Mouse (Mus musculus) ovary, postnatal 10 days (tissue): ENCODE results near the gene Cpa3.

ENCODE experiments used
- DNase-seq: peaks from one replicate; pipeline ENCODE4 v3.0.0; 2022; ENCODE audit warnings: low spot score

Gene Cpa3

GRCm38 (mm10) chr3:20242050-20242449, at the start of gene Cpa3:
Cpa3 (minus strand) TSS chr3:20242181.
- DNase-seq: no peak

- no peak for DNase-seq
These were observed 49.4 kb upstream of the Cpa3 start for GRCm38 (mm10) chr3:20291370-20291769.

GRCm38 (mm10) chr3:20288761-20289160, 46.8 kb upstream of the Cpa3 start:
- DNase-seq: no peak

- no peak for DNase-seq
These were observed 39.8 kb upstream of the Cpa3 start for GRCm38 (mm10) chr3:20281796-20282195.

GRCm38 (mm10) chr3:20275633-20276032, 33.7 kb upstream of the Cpa3 start, which contains the start of gene Cpb1:
Cpb1 (minus strand) TSS chr3:20275733.
- no peak for DNase-seq

DNA sequence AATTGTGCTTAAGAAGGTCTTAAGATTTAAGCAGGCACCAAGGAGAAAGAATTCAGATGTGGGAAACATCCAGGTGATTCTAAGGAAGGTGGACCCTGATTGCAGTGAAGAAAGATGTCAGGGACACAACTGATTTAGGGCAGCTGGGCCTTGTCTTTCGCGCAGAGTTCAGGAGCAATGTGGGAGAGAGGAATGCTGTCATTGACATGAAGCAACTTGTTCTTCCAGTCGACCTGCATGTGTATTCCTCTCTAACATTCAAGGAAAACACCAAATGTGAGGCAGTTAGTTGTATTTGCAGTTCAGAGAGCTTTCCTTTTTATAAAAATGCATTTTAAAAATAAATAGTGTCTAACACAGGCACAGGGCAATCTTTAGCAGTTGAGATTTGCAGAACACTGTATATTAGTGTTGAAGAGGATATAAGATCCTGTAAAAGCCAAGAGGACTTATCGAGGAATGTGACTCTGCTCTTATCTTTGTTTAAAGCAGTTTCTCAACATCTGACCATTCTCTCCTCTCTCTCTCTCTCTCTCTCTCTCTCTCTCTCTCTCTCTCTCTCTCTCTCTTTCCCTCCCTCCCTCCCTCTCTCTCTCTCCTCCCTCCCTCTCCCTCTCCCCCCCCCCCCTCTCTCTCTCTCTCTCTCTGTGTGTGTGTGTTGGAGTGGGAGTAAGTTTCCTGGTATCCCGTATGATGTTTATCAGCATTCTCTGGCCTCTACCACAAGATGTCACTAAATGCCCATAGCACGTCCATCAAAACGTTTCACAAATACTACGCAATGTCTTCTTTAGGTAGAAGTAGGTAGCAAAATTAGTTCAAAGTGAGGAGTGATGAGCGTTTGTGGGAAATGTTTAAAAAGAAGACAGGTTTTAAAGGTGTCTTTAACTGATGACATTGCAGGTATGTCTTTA, 12.8 kb upstream of the Cpa3 start:
- DNase-seq: no peak

- no peak for DNase-seq
These were observed 1.9 kb upstream of the Cpa3 start for GRCm38 (mm10) chr3:20243913-20244312.

- DNase-seq: no peak
These were observed 2.2 kb downstream of the Cpa3 start for GRCm38 (mm10) chr3:20239741-20240140.

DNA sequence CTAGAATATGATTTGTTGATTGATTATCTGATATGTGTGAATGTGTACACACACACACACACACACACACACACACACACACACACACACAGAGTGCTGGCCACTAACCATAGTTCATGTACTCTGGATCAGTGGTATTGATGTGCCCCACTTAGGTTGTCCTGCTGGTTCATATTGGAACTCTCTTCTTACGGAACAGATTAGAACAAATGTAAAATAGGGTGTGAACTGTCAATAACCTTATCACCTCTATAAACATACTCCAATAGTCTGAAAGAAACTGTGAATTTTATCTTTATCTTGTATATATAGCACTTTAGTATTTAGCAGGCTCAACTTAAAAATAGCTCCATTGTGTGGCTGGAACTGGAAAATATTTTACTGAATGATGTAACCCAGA, 5.0 kb downstream of the Cpa3 start:
- no peak for DNase-seq

- DNase-seq: no peak
These were observed 13.0 kb downstream of the Cpa3 start for GRCm38 (mm10) chr3:20229027-20229426.

GRCm38 (mm10) chr3:20225429-20225828, 16.6 kb downstream of the Cpa3 start:
- DNase-seq: no peak

- DNase-seq: no peak
These were observed 18.9 kb downstream of the Cpa3 start for GRCm38 (mm10) chr3:20222926-20223698.

DNA sequence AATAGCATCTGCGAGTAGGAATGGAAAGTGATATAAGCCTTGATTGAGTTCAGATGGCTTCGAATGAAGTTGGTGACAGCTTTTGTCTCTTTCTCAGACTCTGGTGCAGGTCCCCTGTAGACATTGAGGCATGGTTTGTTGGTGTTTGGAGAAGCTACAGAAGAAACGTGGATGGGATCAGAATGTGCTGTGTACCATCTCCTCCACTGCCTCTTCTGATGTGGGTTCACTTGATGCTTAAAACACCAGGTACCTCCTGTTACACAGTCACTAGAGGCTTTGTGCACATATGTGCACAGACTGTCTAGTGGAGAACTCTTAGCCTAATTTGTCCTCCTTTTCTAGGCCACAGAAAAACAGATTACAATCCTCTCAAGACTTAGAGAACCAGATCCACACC, 19.8 kb downstream of the Cpa3 start:
- no peak for DNase-seq

- peak; percentile 7 for DNase-seq
These were observed 43.1 kb downstream of the Cpa3 start for GRCm38 (mm10) chr3:20198869-20199268.

DNA sequence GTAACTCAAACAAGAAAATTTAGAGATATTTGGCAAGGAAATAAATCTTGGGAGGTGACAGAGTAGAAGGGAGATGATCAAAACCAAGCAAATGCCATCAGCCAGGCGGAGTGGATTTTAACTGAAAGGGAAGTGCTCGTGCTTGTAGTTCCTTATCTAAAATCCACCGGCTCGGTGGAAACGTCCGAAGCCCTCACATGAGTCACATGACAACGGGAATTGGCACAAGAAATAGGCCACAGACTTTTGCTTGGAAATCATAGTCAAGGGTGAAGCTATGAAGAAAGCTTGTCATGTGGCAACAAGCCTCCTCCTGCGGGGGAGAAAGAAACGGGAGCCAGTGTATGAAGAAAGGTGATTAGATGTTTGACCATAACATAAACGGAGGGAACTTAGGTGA, 44.1 kb downstream of the Cpa3 start:
- no peak for DNase-seq

GRCm38 (mm10) chr3:20188976-20189675, 52.9 kb downstream of the Cpa3 start:
- no peak for DNase-seq

DNA sequence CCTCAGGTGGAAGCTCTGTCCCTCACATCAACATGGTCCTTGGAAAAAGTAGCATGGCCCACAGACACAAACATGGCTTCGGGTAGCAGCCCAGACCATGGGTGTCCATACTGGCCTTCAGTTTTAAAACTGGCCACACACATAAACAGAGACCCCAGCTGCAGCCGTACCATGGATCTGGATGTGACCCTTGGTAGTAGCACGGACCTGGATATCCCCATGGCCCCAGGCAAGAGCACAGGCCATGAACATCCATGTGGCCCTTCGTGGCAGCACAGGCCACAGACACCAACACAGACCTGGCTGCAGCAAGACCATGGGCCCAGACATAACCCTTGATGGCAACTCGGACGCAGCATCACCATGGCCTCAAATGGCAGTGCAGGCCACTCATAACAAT, 69.6 kb downstream of the Cpa3 start:
- no peak for DNase-seq

GRCm38 (mm10) chr3:20167487-20167886, 74.5 kb downstream of the Cpa3 start:
- no peak for DNase-seq
